Mouse (Mus musculus) midbrain, embryonic 10.5 days (tissue): ENCODE measurements at regions not wholly inside any gene's neighbourhood (a gene's known extent, or its start where the extent isn't known, plus 50 kb on each side); places are given as distances from the start of the nearest gene placed in this dataset.

Experiments used
- DNase-seq: peaks from one replicate; pipeline ENCODE4 v3.0.0-alpha.2; 2017; ENCODE audit warnings: low spot score
- H3K27ac ChIP-seq: fragments of 300-500 bp; sonication (generic); replicated peaks from 2 replicates; pipeline ENCODE4 v1.5.1; 2016; ENCODE audit warnings: mild to moderate bottlenecking
- H3K27me3 ChIP-seq: fragments of 300-500 bp; sonication (generic); 2 replicates; pipeline ENCODE4 v1.6.1; 2016; ENCODE audit warnings: low read depth, mild to moderate bottlenecking; ENCODE audit not compliant: poor library complexity, severe bottlenecking
- H3K36me3 ChIP-seq: fragments of 300-500 bp; sonication (generic); 2 replicates; pipeline ENCODE4 v1.6.1; 2016; ENCODE audit warnings: mild to moderate bottlenecking, moderate library complexity
- H3K4me1 ChIP-seq: fragments of 300-500 bp; sonication (generic); 2 replicates; pipeline ENCODE4 v1.6.1; 2016
- H3K4me3 ChIP-seq: fragments of 300-500 bp; sonication (generic); 2 replicates; pipeline ENCODE4 v1.5.1; 2016; ENCODE audit warnings: mild to moderate bottlenecking, moderate library complexity
- H3K9me3 ChIP-seq: fragments of 300-500 bp; sonication (generic); replicated peaks from 2 replicates; pipeline ENCODE4 v1.6.1; 2016; ENCODE audit warnings: mild to moderate bottlenecking
- WGBS: fragments of 180-500 bp; shearing (Covaris S2); methylation state at CpG from one replicate; pipeline ENCODE4 v1.1.7; 2016; 5-methylcytosine and 5-hydroxymethylcytosine counted together

DNA sequence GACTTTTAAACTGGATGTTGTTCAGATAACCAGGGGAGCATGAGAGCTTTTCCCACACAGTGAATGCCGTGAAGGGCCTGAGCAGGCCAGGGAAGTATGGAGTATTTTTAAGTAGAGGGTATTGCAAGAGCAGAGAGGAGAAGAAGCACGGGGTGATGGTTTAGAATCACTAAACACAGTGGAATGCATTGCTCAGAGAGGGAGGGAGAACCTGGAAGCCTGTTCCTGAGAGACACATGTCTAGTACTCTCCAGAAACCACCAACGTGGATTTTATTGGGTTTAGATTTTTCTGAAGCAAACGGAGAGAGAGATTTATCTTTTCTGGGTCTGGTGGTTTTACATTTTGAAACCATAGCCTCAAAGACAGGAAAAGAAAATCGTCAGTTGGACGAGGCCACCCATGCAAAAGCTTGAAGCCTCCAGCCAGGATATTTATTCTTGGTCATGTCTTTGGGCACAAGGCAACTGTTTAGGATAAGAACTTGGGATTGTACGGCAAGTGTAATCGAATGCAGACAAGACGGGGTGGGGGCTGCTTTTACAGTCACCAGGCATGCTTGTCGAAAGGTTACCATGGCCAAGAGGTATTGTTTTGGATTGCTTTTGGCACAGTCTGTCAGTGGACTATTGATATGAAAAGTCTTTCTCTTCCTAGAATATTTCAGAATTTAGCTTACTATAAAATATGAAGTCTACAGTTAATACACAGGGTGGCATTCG lies 306.2 kb downstream of the Sorl1 start:
- no peaks in the 10 kb centered on the region for H3K4me1 ChIP-seq
- H3K27me3 ChIP-seq, result no peaks in the 10 kb centered on the region
- H3K4me3 ChIP-seq, result no peak overlapping the region
- no peak overlapping the region for H3K27ac ChIP-seq
- H3K9me3 ChIP-seq, result no peaks in the 10 kb centered on the region
- no peak for DNase-seq
- no peaks in the 10 kb centered on the region for H3K36me3 ChIP-seq
- WGBS, result 85% methylated on average over 11 of the region's 11 CpGs

GRCm38 (mm10) chr9:41815921-41816320 lies 308.2 kb downstream of the Sorl1 start:
- H3K27ac ChIP-seq, result no peak overlapping the region
- 0 out of 2 replicates have a peak, but pooled peaks cover 2% of the 10 kb centered on the region for H3K4me1 ChIP-seq
- no peaks in the 10 kb centered on the region; the same call in 1 of the 2 replicates for H3K9me3 ChIP-seq
- 0 out of 2 replicates have a peak, but pooled peaks cover 2% of the 10 kb centered on the region for H3K36me3 ChIP-seq
- no peak overlapping the region for H3K4me3 ChIP-seq
- 98% methylated on average over 2 of the region's 2 CpGs for WGBS
- no peak for DNase-seq
- H3K27me3 ChIP-seq, result no peaks in the 10 kb centered on the region

GRCm38 (mm10) chr9:41809291-41809690 lies 314.8 kb downstream of the Sorl1 start:
- Histone ChIP-seq H3K27me3 (no peaks in the 10 kb centered on the region), H3K4me3 (no peak overlapping the region), H3K27ac (no peak overlapping the region), H3K36me3 (peaks cover 19% of the 10 kb centered on the region), H3K9me3 (peaks cover 7% of the 10 kb centered on the region), H3K4me1 (peaks cover 27% of the 10 kb centered on the region)
- no peak for DNase-seq
- 80% methylated on average over 4 of the region's 4 CpGs for WGBS

DNA sequence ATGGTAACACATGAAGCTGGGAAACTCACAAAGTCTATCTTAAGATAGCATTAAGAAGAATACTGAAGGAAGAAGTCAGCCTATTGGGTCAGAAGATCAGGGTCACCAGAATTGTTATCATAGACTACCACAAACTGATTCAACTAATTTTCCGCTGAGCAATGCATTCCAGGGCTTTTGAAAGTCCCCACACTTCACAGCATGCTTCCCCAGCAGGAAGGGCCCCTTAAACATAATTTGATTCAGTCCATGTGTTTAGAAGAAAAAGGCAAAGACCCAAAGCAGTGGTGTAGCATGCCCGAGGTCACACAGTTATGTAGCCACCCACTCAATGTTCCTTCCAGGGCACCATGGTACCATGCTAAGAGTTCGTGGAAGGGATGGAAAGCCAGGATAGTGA lies 315.3 kb downstream of the Sorl1 start:
- H3K4me1 ChIP-seq, result peaks cover 32% of the 10 kb centered on the region
- H3K9me3 ChIP-seq, result peaks cover 7% of the 10 kb centered on the region
- H3K4me3 ChIP-seq, result no peak overlapping the region
- H3K27ac ChIP-seq, result no peak overlapping the region
- DNase-seq, result no peak
- 60% methylated on average over 3 of the region's 3 CpGs for WGBS
- H3K36me3 ChIP-seq, result peaks cover 19% of the 10 kb centered on the region
- H3K27me3 ChIP-seq, result no peaks in the 10 kb centered on the region

DNA sequence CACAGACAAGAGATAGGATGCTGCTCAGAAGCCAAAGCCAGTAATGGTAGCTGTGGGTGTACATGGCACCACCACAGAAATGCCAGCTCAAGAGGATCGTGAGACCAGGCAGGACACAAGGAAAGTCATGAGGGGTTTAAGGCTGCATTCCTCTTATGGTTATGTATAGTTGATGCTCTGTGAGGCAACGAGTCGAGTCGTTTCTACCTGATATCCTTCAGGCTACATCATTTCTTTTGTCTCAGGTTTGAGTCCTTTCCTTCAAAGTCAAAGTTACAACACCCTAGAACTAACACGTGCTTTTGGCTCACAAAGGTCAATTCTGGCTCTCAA lies 317.8 kb downstream of the Sorl1 start:
- WGBS, result 88% methylated on average over 5 of the region's 5 CpGs
- peaks cover 35% of the 10 kb centered on the region for H3K4me1 ChIP-seq
- H3K27me3 ChIP-seq, result no peaks in the 10 kb centered on the region
- H3K27ac ChIP-seq, result peak overlapping the region; percentile 89
- H3K4me3 ChIP-seq, result peak overlapping the region; percentile 40
- peaks cover 17% of the 10 kb centered on the region for H3K36me3 ChIP-seq
- DNase-seq, result no peak
- H3K9me3 ChIP-seq, result peaks cover 7% of the 10 kb centered on the region

GRCm38 (mm10) chr9:41805491-41806288 lies 318.4 kb downstream of the Sorl1 start:
- peak overlapping the region; percentile 40 for H3K4me3 ChIP-seq
- peaks cover 7% of the 10 kb centered on the region for H3K9me3 ChIP-seq
- H3K27me3 ChIP-seq, result no peaks in the 10 kb centered on the region
- DNase-seq, result peak; percentile 77
- 25% methylated on average over 15 of the region's 15 CpGs for WGBS
- peaks cover 15% of the 10 kb centered on the region for H3K36me3 ChIP-seq
- peak overlapping the region; percentile 89 for H3K27ac ChIP-seq
- peaks cover 35% of the 10 kb centered on the region for H3K4me1 ChIP-seq

DNA sequence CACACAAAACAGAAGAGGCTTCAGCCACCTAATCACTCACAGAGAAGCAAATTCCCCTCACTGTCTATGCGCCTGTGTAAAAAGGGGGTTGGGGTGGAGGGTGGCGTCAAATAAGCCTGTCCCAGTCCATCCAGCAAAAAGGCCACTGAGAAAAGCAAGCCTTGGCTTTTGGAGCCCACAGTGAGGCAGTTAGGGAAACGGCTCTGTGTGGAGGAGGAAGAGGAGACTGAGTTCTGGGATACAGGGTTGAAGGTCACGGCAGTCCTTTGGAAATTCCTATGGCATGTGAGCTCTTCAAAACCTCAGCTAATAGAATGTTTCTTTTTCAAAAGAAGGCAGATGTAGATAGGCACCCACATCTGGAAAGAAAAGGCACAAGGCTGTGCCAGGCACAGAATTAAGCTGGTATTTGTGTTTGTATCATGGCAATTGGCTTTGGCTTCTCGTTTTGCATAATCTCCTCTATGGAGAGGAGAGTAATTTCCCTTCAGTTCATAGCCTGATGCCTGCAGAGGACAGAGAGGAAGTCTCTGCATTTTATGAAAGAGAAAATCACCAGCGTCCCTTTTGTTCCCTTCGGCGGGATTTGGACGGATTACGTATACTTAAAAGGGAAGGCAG lies 319.3 kb downstream of the Sorl1 start:
- Histone ChIP-seq H3K36me3 (peaks cover 13% of the 10 kb centered on the region; the same call in 1 of the 2 replicates), H3K27me3 (no peaks in the 10 kb centered on the region), H3K4me3 (peak overlapping the region; percentile 40), H3K9me3 (peaks cover 7% of the 10 kb centered on the region), H3K27ac (peak overlapping the region; percentile 89), H3K4me1 (peaks cover 35% of the 10 kb centered on the region)
- 12% methylated on average over 10 of the region's 10 CpGs for WGBS
- DNase-seq, result peak; percentile 73

GRCm38 (mm10) chr9:41803680-41804460 lies 320.2 kb downstream of the Sorl1 start:
- Histone ChIP-seq H3K9me3 (peaks cover 7% of the 10 kb centered on the region), H3K27me3 (no peaks in the 10 kb centered on the region), H3K36me3 (peaks cover 9% of the 10 kb centered on the region; the same call in 1 of the 2 replicates), H3K27ac (peak overlapping the region; percentile 89), H3K4me3 (no peak overlapping the region), H3K4me1 (peaks cover 35% of the 10 kb centered on the region)
- no peak for DNase-seq
- 64% methylated on average over 11 of the region's 11 CpGs for WGBS

GRCm38 (mm10) chr9:41801376-41801775 lies 322.7 kb downstream of the Sorl1 start:
- Histone ChIP-seq H3K4me1 (peaks cover 32% of the 10 kb centered on the region), H3K36me3 (no peaks in the 10 kb centered on the region), H3K4me3 (no peak overlapping the region), H3K9me3 (no peaks in the 10 kb centered on the region), H3K27ac (no peak overlapping the region), H3K27me3 (no peaks in the 10 kb centered on the region)
- 85% methylated on average over 4 of the region's 4 CpGs for WGBS
- DNase-seq, result no peak

DNA sequence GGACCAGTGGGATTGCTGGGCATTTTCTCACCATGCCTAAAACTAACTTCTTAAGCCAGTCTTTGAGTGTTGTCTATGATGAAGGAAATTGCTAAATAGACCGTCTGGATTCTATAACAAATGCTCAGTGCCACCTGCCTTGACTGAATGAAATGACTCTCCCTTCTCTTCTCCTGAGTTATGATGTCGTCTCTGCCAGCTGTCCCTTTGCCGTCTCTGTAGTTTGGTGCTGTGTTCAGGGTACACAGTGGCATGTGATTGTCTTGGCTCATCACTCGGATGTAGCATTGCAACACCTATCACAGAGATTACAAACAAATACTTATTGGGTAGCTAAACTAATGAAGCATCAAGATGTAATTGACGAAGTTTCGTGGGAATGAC lies 331.3 kb downstream of the Sorl1 start:
- Histone ChIP-seq H3K27me3 (no peaks in the 10 kb centered on the region), H3K4me3 (no peak overlapping the region), H3K27ac (no peak overlapping the region), H3K4me1 (peaks cover 6% of the 10 kb centered on the region; the same call in 1 of the 2 replicates), H3K36me3 (no peaks in the 10 kb centered on the region), H3K9me3 (no peaks in the 10 kb centered on the region)
- no peak for DNase-seq
- WGBS, result 88% methylated on average over 6 of the region's 6 CpGs

GRCm38 (mm10) chr9:41792173-41792829 lies 331.8 kb downstream of the Sorl1 start:
- no peaks in the 10 kb centered on the region for H3K27me3 ChIP-seq
- DNase-seq, result no peak

More at GRCm38 (mm10) chr9:41792173-41792829, 331.8 kb downstream of the Sorl1 start:
- whole genome bisulfite sequencing, result 96% methylated on average over 4 of the region's 4 CpGs
- Histone ChIP-seq H3K36me3 (no peaks in the 10 kb centered on the region), H3K27ac (no peak overlapping the region), H3K4me3 (no peak overlapping the region), H3K9me3 (no peaks in the 10 kb centered on the region), H3K4me1 (peaks cover 6% of the 10 kb centered on the region; the same call in 1 of the 2 replicates)
